Mouse (Mus musculus): ENCODE measurements around the gene Slit3.

Gene Slit3

GRCm38 (mm10) chr11:35481611-35482363 is 360.8 kb downstream of the Slit3 start:
- no peak for DNase-seq

- DNase-seq, result no peak
Observed at GRCm38 (mm10) chr11:35487966-35488365, 366.9 kb downstream of the Slit3 start.

- no peak for DNase-seq
Observed at GRCm38 (mm10) chr11:35491701-35492100, 370.7 kb downstream of the Slit3 start.

GRCm38 (mm10) chr11:35496874-35497273 is 375.9 kb downstream of the Slit3 start:
- no peak for DNase-seq

DNA sequence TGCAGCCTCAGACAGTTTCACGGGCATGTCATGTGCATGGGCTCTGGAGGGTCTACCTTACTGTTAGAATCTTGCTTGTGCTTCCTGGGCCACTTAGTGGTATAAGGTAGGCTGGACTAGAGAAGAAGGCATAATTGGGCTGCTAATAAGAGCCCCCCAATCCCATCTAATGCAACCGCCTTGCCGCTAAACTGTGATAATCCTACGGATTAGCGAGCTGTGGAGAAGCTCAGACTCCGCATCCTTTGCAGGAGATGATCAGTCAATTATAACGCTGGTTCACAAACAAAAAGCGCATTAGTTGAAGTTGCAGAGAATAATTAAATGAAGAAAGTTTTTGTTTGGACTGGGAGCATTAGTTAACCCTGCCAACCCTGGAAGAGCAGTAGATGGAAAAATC is 376.9 kb downstream of the Slit3 start:
- DNase-seq, result no peak

DNA sequence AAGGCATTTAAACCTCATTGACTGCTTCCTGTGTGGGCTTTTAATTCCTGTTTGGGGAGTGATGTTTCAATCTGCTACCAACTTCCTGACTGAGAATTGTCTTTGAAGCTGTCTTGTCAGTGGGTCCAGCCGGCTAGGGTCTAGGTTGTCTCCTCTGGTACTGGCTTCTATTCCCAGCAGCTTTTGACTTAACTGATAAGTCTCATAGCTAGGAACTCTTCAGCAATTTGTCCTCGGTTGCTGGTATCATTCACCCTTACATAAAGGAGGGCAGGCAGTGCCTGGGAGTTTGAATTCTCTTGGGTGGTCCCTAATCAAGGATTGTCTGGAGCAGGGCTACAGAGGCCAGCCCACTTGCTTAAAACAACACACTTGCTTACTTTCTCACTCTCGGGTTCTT is 381.1 kb downstream of the Slit3 start:
- DNase-seq, result no peak

- DNase-seq, result no peak
Observed at GRCm38 (mm10) chr11:35504051-35504450, 383.0 kb downstream of the Slit3 start.

GRCm38 (mm10) chr11:35504916-35505315 is 383.9 kb downstream of the Slit3 start:
- no peak for DNase-seq

DNA sequence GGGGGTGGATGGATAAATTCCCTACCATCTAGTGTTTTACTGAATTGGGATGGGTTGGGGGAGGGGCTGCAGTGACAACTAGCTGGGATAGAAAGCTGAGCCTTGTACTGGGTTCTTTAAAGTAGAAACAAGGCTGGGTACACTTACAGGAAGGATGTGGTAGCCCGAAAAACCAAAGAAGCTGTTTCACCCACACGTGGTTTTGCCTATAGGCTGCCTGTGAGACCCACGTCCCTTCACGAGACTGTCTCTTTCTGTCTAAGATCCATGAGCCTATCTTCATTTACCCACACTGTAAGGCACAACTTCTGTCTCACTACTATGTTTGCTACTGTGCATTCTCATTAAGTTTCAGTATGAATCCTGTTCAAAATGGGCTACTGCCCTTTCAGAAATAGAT is 384.3 kb downstream of the Slit3 start:
- peak; percentile 7 to 48 for DNase-seq

GRCm38 (mm10) chr11:35505817-35506216 is 384.8 kb downstream of the Slit3 start:
- DNase-seq, result no peak

DNA sequence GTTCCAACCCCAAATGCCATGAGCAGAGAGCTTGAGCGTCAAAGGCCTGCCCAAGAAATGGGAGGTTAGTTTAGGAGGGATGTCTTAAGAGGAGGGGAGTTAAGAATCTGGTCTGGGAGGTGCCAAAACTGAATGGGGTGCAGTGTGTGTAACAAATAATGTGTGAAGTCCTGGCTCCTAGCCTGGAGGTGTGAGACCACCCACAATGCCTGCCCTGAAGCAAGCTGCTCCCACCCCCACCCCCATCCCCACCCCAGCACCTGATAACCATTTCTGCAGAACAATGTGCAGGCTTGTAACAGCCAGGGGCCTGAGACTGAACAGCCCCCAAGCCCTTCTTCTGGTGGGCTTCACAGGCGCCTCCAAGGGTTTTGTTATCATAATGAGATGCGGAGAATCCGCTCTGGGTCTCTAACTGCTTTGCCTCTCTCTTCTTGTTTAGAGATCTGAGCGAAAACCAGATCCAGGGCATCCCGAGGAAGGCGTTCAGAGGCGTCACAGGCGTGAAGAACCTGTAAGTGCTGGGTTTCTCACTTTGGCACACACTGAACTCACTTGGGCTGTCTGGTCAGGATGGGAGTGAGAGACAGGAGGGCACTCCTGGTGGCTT is 386.9 kb downstream of the Slit3 start:
- no peak for DNase-seq

DNA sequence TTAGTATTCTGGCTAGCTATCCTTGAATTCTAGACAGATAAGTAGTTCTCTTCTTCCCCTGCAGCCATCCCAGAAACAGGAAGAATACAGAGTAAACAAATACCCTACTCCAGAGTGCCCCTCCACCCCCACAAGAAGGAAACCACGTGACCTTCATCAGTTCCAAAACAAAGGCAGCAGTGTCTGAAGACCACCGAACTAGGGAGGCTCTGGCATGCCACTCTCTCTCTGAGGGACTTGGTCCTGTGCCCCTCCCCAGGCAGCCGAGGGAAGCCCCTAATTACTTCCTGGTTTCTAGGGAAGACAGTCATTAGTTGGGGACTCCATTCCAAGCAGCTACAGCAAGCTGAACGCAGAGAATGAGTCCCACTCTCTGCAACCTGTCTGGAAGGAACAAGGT is 391.7 kb downstream of the Slit3 start:
- no peak for DNase-seq

GRCm38 (mm10) chr11:35513343-35513742 is 392.3 kb downstream of the Slit3 start:
- DNase-seq, result no peak

DNA sequence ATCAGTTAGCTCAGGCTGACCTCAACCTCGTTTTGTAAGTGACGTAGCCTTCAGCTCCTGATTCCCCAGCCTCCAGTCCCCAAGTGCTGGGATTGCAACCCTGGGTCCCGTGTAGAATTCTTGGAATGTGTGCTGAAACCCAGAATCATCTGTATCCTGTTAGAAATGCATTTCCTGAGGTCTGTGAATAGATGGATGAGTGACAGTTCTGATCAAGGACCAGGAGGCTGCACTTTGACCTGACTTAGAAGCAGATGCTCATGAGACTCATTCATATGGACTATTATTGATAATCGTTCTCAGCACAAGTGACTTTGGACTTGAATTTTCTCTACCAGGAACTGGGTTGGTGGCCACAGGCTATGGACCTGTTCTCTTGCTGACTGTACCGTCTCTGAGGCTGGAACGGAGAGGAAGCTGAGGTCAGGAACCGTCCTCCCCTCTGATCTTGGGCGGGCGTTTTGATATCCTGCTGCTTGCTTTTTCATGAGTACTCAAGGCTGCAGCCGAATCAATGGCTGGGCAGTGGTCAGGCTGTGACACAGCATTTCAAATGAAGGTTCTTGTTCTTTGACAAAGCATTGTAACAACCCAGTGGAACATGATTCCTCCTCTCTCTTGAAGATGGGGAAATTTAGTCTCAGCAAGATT is 401.9 kb downstream of the Slit3 start:
- no peak for DNase-seq

DNA sequence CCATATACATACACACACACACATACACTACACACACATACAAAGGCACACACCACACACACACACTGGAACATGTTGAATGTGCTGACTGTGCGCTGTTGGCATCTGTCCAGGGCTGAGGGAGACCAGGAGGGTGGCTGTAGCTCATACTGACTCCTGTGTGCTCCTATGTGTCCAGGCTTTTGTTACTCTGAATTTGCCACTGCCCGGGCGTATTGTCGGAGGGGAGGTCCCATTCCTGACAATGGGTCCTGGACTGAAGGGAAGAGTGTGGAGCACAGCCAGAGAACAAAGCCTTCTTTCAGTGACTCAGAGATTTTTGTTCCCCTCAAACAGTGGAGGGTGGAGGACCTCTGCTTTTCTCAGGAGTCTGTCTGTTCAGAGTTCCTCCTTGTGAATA is 402.7 kb downstream of the Slit3 start:
- DNase-seq, result no peak

DNA sequence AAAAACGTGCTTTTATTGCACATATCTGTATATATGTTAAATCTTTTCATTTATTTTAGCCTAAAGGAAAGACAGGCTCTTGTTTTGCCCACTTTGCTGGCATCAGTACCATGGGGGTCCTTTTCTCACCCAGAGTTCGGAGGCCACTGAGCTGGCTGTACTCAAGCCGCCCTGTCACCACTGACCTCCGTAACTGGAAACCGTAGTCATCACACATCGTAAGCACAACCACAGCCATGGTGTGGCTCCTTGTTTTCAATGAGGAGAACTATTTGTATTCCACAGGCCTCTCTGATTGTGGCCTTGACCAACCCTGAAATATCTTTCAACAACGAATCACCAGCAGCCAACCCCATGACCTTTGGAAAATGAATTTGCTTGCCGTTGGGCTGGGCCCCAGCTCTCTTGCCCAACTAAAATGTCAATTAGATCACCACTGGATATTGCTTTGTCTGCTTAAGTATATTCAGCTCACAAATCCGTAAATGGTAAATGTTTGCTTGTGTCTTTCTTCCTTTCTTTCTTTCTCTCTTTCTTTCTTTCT is 405.3 kb downstream of the Slit3 start:
- no peak for DNase-seq

GRCm38 (mm10) chr11:35527816-35528462 is 406.9 kb downstream of the Slit3 start:
- DNase-seq, result no peak

DNA sequence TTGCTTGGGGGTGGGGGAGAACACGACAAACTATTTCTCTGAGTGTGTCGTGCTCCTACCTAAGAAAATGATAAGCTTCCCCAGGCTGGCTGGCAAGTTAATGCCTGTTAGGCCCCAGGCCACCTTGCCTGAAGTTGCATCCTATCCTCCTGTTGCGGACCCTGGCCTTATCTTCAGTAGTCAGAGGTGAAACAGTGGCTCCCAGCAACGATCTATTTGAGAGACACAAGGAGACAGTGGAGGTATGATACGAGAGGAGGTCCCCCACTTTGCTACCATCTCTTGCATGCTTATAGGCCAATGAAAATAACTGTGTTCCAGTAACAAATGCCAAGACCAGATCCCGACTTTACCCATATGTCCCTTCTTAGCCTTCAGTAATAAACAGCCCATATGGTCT is 414.0 kb downstream of the Slit3 start:
- no peak for DNase-seq

- DNase-seq, result no peak
Observed at GRCm38 (mm10) chr11:35537128-35538088, 416.4 kb downstream of the Slit3 start.

DNA sequence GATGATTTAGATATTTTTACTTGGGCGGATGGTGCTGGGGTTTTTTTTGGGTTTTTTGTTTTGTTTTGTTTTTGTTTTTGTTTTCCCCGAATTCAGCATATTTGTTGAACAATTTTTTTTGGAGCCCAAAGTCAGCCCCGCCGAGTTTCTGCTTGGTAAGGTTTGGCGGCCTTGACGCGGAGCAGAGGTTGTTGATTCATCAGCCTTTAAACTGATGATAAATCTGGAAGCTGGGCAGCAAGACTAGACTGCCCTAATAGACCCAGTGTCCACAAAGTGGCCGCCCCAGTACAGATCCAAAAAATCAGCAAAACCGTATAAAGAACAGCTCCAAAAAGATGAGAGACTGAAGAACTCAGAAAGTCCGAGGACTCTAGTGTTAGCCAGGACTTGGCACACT is 421.7 kb downstream of the Slit3 start:
- no peak for DNase-seq

- DNase-seq, result no peak
Observed at GRCm38 (mm10) chr11:35544112-35545064, 423.4 kb downstream of the Slit3 start.
